Mouse (Mus musculus) central nervous system, embryonic 11.5 days (tissue): ENCODE results near the gene Nedd4. TPM values are rescaled to one million over a fixed set of nuclear protein-coding genes. Genes with fewer than 3 reads are reported as not detected.

Experiments used
- polyA plus RNA-seq: library from polyadenylated mRNA; depleted of rRNA; stranded (reverse); fragments of >200 nt; gene quantifications from 2 replicates; pipeline ENCODE4 v1.2.3, GENCODE M21; 2012; rRNA removed

Gene Nedd4
- 560 and 881 TPM in 2 replicates for polyA plus RNA-seq

DNA sequence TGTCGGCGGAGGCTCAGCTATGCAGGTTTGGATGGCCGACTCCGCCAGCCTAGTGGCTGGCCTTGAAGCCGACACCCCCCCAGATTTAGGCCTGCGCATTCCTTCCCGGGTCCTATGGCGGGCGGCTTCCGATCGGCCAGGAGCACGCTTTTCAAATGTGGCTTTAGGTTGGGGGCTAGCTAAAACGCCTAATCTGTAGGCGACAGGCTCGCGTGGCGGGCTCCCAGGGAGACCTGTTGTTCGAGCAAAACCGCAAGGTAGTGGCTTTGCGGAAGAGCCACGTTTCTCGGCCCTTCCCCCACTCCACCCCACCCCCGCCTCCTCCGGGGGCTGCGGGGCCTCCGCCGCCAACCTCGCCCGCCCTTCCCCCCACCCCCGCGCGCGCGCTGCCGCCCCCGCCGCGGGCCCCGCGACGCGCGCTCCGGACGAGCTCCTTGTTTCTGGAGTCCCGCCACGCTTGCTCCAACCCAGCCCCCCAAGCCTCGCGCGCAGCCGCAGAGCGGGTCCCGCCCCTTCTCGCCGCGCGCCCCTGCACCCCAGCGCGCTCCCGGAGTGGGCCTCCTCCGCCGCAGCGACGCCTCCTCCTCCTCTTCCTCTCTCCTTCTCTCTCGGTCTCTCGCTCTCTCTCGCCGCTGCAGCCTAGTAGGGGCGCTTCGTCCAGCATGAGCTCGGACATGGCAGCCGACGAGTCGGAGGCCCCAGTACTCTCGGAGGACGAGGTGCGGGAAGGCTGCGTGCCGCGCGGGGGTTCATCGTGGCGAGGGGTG lies at the start of gene Nedd4:
Gene Nedd4, plus strand, starts transcription at position 452 of the 767 bp plus-strand sequence.

Other genes with a start within 250 kb of the Nedd4 start
- gene Mns1, start 224.3 kb upstream of the Nedd4 start, polyA plus RNA-seq, result 45.2 and 109 TPM in 2 replicates
- gene Tex9, start 170.1 kb upstream of the Nedd4 start, polyA plus RNA-seq, result 55.4 and 65.9 TPM in 2 replicates
- gene Rfx7, start 130.1 kb upstream of the Nedd4 start, polyA plus RNA-seq, result 17.3 and 27.0 TPM in 2 replicates
- gene Prtg, start 144.5 kb downstream of the Nedd4 start, polyA plus RNA-seq, result 2.8 and 3.4 TPM in 2 replicates